Mouse (Mus musculus) G1E (cell line): ENCODE data around the gene Ascl3.

Source experiments
- CTCF ChIP-seq: IDR thresholded peaks from 2 replicates; pipeline ENCODE4 v1.5.1; 2012; ENCODE audit warnings: low read depth, low read length, inconsistent platforms, mixed read lengths
- GATA1 ChIP-seq: IDR thresholded peaks from 2 replicates; pipeline ENCODE4 v1.6.1; 2012; ENCODE audit warnings: borderline replicate concordance, low read length, inconsistent platforms, mixed read lengths
- POLR2AphosphoS5 ChIP-seq: IDR thresholded peaks from 2 replicates; pipeline ENCODE4 v1.6.1; 2012; ENCODE audit warnings: low read depth, low read length, inconsistent platforms; ENCODE audit not compliant: insufficient replicate concordance
- TAL1 ChIP-seq: conservative IDR thresholded peaks from 2 replicates; pipeline ENCODE4 v1.6.1; 2012; ENCODE audit warnings: low read depth, low read length, inconsistent platforms, mixed read lengths

- no peak for TF ChIP-seq CTCF
- no peak for TF ChIP-seq GATA1
- no peak for TF ChIP-seq POLR2AphosphoS5
- TF ChIP-seq TAL1: no peak
Observed at GRCm38 (mm10) chr7:109752008-109752925, 20.7 kb upstream of the Ascl3 start, which contains the start of gene Tmem9b.
